Mouse (Mus musculus) ES-E14 (cell line): Measurements from ENCODE around the gene Trpm8. TPM values are rescaled to one million over a fixed set of nuclear protein-coding genes. Genes with fewer than 3 reads are reported as not detected.

Source experiments
- DNase-seq: peaks from one replicate; pipeline ENCODE4 v3.0.0-alpha.2; 2013; ENCODE audit warnings: low read depth, low spot score
- H3K27ac ChIP-seq: 2 replicates; pipeline ENCODE4 v1.5.1; 2012; ENCODE audit warnings: low read depth, mild to moderate bottlenecking, low read length, moderate library complexity, mixed read lengths; ENCODE audit not compliant: poor library complexity, insufficient read depth, severe bottlenecking
- H3K36me3 ChIP-seq: 2 replicates; pipeline ENCODE4 v1.6.1; 2012; ENCODE audit warnings: mild to moderate bottlenecking, low read length, moderate library complexity, mixed read lengths; ENCODE audit not compliant: control insufficient read depth, poor library complexity, insufficient read depth, severe bottlenecking
- H3K4me1 ChIP-seq, 2 experiments: fragments of 150-350 bp in 1 of 2; sonication (generic) in 1 of 2; 2 replicates each; pipeline ENCODE4 v1.6.1; 2012; ENCODE audit warnings: low read length in 2 of 2, mild to moderate bottlenecking in 1 of 2, mixed read lengths in 1 of 2; ENCODE audit not compliant: control insufficient read depth in 2 of 2, insufficient read depth in 2 of 2, poor library complexity in 1 of 2
- H3K4me3 ChIP-seq, 2 experiments: fragments of 150-350 bp in 1 of 2; sonication (generic) in 1 of 2; 2 replicates each; pipeline ENCODE4 v1.5.1; 2012; ENCODE audit warnings: low read length in 2 of 2, low read depth in 1 of 2, mild to moderate bottlenecking in 1 of 2, mixed read lengths in 1 of 2; ENCODE audit not compliant: insufficient read depth in 1 of 2, poor library complexity in 1 of 2, severe bottlenecking in 1 of 2
- H3K9ac ChIP-seq: 2 replicates; pipeline ENCODE4 v1.6.1; 2012; ENCODE audit warnings: low read depth, mild to moderate bottlenecking, low read length, mixed read lengths; ENCODE audit not compliant: poor library complexity, insufficient read depth, severe bottlenecking
- H3K9me3 ChIP-seq: fragments of 150-350 bp; sonication (generic); 2 replicates; pipeline ENCODE4 v1.6.1; 2012; ENCODE audit warnings: low read depth, mild to moderate bottlenecking, low read length; ENCODE audit not compliant: control insufficient read depth, insufficient read depth
- CHD2 ChIP-seq: IDR thresholded peaks from 2 replicates; pipeline ENCODE4 v1.6.1; 2014; ENCODE audit warnings: mild to moderate bottlenecking, low read depth, low read length, inconsistent platforms
- HCFC1 ChIP-seq: IDR thresholded peaks from 2 replicates; pipeline ENCODE4 v1.6.1; 2012; ENCODE audit warnings: low read length, inconsistent platforms, borderline replicate concordance; ENCODE audit not compliant: insufficient read depth
- MAFK ChIP-seq: IDR thresholded peaks from 2 replicates; pipeline ENCODE4 v1.6.1; 2014; ENCODE audit warnings: mild to moderate bottlenecking, low read depth, low read length, inconsistent platforms; ENCODE audit not compliant: insufficient read depth
- ZC3H11A ChIP-seq: IDR thresholded peaks from 2 replicates; pipeline ENCODE4 v1.6.1; 2012; ENCODE audit warnings: low read depth, mild to moderate bottlenecking, inconsistent platforms, low read length, borderline replicate concordance
- ZNF384 ChIP-seq: IDR thresholded peaks from 2 replicates; pipeline ENCODE4 v1.6.1; 2012; ENCODE audit warnings: low read depth, low read length, inconsistent platforms
- in situ Hi-C, 2 experiments: fragments of 600-800 bp; cut with MboI; formaldehyde crosslinking; loops; one replicate each; pipeline ENCODE4 v1.15.1; 2025; ENCODE audit warnings: low sequenced_read_pairs in 2 of 2, inconsistent platforms in 1 of 2; ENCODE audit not compliant: unreplicated experiment in 2 of 2
- total RNA-seq: library from RNA; depleted of rRNA; stranded (reverse); fragments of 300-350 nt; gene quantifications from 2 replicates; pipeline ENCODE4 v1.2.3, GENCODE M21; 2012

Trpm8 gene
- total RNA-seq, 1 experiment: 0.04 TPM

GRCm38 (mm10) chr1:88246386-88246785 is 31.1 kb upstream of the Trpm8 start:
- no peak overlapping the region for H3K4me3 ChIP-seq
- in situ Hi-C loops: no loop called here

GRCm38 (mm10) chr1:88247660-88248059 is 29.8 kb upstream of the Trpm8 start:
- Histone ChIP-seq H3K36me3 (no peaks in the 10 kb centered on the region), H3K4me1 (no peaks in the 10 kb centered on the region), H3K9ac (no peak overlapping the region), H3K27ac (no peak overlapping the region), H3K4me3 (no peak overlapping the region), H3K9me3 (no peaks in the 10 kb centered on the region)
- DNase-seq: no peak
- TF ChIP-seq ZNF384 (no peak), MAFK (no peak), CHD2 (no peak), ZC3H11A (no peak), HCFC1 (no peak)
- in situ Hi-C loops: no loop called here

More at GRCm38 (mm10) chr1:88246386-88246785, 31.1 kb upstream of the Trpm8 start:
- TF ChIP-seq CHD2 (no peak), HCFC1 (no peak), ZC3H11A (no peak), MAFK (no peak), ZNF384 (no peak)
- Histone ChIP-seq H3K36me3 (no peaks in the 10 kb centered on the region), H3K4me1 (no peaks in the 10 kb centered on the region), H3K9me3 (no peaks in the 10 kb centered on the region), H3K27ac (no peak overlapping the region), H3K9ac (no peak overlapping the region)
- DNase-seq: no peak

- Histone ChIP-seq H3K4me1 (no peaks in the 10 kb centered on the region), H3K9me3 (no peaks in the 10 kb centered on the region), H3K36me3 (no peaks in the 10 kb centered on the region), H3K27ac (no peak overlapping the region), H3K4me3 (no peak overlapping the region), H3K9ac (no peak overlapping the region)
- in situ Hi-C loops: no loop called here
- no peak for DNase-seq
- no peak for TF ChIP-seq CHD2
- TF ChIP-seq HCFC1: no peak
- TF ChIP-seq MAFK: no peak
- no peak for TF ChIP-seq ZNF384
- TF ChIP-seq ZC3H11A: no peak
Measured at GRCm38 (mm10) chr1:88248658-88249057, 28.8 kb upstream of the Trpm8 start.

DNA sequence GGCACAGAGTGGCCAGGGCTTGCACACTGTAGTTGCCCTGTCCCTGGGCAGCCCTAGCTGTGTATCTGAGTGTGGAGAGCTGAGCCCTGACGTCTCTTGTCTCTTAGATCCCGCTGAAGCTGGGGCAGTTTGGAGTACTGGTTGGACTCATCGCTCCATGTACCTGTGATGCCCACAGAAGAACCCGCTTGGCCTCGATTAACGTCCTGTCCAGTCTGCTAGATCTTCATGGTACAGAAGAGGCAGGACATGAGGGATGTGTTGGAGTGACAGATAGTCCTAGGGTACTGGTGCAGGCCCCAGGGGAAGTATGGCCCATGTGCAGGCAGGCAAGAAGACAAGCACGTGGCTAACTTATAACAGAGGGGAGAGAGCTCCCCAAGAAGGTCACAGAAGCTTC is 27.9 kb upstream of the Trpm8 start:
- no peak overlapping the region for H3K9ac ChIP-seq
- TF ChIP-seq HCFC1: no peak
- TF ChIP-seq ZC3H11A: no peak
- TF ChIP-seq MAFK: no peak
- TF ChIP-seq ZNF384: no peak
- TF ChIP-seq CHD2: no peak
- H3K27ac ChIP-seq: no peak overlapping the region
- in situ Hi-C loops: no loop called here
- no peaks in the 10 kb centered on the region for H3K36me3 ChIP-seq
- H3K9me3 ChIP-seq: no peaks in the 10 kb centered on the region
- DNase-seq: no peak
- no peaks in the 10 kb centered on the region for H3K4me1 ChIP-seq
- no peak overlapping the region for H3K4me3 ChIP-seq

GRCm38 (mm10) chr1:88250023-88250422 is 27.4 kb upstream of the Trpm8 start:
- in situ Hi-C loops: no loop called here
- H3K4me1 ChIP-seq: no peaks in the 10 kb centered on the region
- no peak for TF ChIP-seq HCFC1
- no peak overlapping the region for H3K4me3 ChIP-seq
- H3K9me3 ChIP-seq: no peaks in the 10 kb centered on the region
- H3K27ac ChIP-seq: no peak overlapping the region
- DNase-seq: no peak
- no peaks in the 10 kb centered on the region for H3K36me3 ChIP-seq
- no peak overlapping the region for H3K9ac ChIP-seq
